Mouse (Mus musculus) thymus, postnatal 14 days (tissue): ENCODE data around the gene Fbln1.
A peak's percentile ranks its signal among the peaks of the same experiment; 100 is the strongest.
"Not testable (repeated sequence)": the region's sequence is repeated elsewhere in the genome, so short reads cannot be mapped to it uniquely, and the experiment has no call there.

ENCODE experiments used
- DNase-seq: peaks from one replicate; pipeline ENCODE4 v3.0.0; 2021

The Fbln1 gene

DNA sequence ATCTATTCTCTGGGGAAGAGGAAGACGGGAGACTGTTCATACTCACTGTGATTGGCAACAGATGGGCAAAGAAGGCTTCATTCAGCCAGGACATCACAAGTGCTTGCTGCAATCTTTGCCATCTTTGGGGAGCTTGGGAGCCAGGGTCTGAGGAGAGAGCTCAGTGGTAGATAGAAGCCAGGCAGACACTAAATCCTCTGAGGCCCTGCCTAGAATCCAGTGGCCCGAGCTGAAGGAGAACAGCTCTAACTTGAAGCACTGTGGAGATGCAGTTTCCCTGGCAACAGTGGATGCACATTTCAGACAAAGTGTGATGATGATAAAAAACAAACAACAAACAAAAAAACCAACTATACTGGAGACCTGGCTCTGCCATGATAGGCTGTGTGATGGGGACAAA is 90.2 kb downstream of the Fbln1 start:
- no peak for DNase-seq

DNA sequence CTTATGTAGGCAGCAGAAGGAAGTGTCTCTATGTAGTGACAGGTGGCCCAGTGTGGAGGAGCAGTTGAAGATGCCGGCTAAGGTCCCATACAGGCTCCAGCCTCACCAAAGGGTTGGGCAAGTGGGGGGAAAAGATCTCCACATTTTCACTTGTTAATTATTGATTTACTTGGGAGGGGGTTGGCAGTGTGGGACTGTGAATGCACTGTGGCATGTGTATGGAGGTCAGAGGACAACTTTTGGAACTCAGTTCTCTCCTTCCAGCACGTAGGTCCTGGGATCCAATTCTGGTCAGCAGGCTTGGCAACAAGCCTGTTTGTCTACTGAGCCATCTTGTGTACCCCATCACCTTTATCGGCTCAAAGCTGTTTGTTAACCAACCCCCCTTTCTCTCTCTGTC is 90.8 kb downstream of the Fbln1 start:
- DNase-seq: no peak

DNA sequence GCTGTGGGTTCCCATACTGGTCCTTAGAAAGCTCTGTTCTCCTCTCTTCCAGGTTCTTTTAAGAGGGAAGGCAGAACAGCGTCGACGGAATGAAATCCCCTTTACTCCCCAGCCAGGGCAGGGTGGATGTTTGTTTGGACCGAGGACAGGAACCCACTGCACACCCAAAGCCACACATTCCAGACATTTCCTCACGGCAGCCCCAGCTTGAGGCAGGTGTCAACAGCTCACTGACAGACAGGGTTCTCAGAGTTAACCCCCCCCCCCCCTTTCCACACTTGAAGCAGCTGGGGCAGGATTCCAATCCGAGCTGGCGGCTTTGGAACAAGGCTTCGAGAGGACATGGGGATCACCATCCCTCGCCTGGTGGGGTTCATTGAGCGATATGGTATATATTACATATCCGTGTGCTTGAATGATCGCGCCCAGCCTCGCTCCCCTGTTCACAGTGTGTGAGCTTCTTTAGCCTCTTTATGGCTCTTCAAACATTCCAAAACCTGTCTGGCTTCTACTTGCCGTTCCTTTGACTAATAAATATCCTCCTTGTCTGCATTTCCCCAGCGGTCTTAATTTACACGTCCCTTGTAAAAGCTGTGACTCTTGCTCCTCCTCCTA is 92.5 kb downstream of the Fbln1 start:
- no peak for DNase-seq

DNA sequence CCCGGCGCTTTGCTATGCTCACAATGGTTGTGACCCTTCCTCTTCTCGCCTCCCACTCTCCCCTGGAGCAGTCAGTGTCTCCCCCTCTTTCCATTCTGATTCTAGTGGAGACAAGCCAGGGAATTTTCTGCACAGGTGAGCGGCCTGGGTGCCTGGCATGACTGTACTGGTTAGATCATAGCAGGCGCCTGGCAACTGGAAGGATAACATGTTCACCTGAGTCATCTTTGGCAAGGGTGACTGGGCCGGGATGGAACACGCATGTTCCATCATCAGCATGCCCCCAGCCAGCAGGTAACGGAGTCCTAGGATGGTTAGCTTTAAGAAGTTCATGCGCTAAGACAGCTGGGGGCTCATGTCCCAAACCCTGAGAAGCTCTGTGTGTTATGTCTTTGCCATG is 93.2 kb downstream of the Fbln1 start:
- no peak for DNase-seq

DNA sequence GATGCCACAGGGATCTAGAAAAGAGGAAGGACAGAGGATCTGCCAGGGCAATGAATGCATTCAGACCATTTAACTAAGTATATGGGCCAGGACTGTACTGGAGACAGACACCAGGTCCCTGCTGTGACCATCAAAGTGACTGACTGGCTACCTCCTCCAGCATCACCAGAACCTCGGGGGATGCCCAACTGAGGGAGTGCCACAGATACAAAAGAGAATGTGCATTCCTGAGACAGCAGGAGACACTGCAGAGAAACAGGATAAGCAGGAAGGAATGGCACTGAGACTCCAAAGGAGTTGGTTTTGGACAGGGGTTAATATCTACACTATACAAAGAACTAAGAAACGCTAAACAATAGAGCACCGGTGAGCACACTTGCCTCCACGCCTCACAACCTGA is 97.5 kb downstream of the Fbln1 start:
- DNase-seq: no peak

DNA sequence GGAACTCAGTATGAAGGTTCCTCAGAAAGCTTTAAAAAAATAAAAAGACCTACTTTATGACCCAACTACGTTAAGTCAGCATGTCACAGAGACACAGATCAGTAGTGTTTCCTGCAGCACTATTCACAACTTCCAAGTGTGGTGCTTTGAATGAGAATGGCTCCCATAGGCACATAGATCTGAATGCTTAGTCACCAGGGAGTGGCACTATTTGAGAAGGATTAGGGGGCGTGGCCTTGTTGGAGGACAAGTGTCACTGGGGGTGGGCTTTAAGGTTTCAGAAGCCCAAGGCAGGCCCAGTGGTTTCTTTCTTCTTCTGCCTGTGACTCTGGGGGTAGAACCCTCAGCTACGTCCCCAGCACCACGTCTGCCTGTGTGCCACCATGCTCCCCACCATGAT is 98.2 kb downstream of the Fbln1 start:
- no peak for DNase-seq

DNA sequence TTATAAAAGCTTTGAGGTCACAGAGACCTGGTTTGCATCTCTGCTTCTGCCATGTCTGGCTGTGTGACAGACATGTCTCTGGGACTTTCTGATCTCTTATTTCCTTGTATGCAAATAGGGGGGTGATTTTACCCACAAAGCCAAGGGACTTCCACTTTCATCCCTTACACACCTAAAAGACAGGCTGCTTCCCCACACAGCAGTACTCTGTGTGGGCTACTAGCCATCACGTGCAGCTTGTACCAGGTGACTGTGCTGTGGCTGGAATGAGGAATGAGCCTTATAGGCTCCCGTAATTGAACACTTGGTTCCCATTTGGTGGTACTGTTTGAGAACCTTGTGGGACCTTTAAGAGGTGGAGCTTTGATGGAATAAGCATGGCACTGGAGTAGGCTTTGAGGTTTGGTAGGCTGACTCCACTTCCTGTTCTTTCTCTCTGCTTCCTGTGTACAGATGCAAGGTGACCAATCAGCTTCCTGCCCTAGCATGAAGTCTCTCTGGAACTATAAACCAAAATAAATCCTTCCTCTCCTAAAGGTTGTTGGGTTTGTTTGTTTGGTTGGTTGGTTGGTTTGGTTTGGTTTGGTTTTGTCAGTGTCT is 101.4 kb downstream of the Fbln1 start:
- DNase-seq: no peak

DNA sequence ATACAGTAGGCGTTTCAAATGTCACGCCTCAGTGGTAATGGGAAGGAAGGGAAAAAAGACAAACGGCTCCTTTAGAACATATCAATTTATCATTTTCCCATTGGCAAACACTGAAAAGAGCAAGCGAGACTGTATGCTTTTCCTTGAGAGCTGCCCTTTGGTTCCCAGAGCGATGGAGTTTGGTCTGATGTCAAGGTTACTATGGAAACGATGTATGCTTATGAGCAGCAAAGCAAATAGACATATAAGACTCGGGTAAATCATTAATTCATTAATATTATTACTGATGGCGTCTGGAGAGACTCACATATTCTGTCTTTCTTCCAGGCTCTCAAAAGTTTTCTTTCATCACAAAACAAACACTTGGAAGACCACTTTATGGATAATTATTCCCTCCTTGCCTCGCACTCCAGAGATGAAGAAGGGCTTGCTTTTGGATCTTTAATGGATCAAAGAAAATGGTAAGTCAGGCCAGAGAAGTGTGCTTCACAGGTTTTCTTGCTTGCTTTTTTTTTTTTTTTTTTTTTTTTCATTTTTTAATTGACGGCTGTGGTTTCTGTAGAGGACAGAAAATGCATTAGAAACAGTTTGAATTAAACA is 105.4 kb downstream of the Fbln1 start:
- no peak for DNase-seq

DNA sequence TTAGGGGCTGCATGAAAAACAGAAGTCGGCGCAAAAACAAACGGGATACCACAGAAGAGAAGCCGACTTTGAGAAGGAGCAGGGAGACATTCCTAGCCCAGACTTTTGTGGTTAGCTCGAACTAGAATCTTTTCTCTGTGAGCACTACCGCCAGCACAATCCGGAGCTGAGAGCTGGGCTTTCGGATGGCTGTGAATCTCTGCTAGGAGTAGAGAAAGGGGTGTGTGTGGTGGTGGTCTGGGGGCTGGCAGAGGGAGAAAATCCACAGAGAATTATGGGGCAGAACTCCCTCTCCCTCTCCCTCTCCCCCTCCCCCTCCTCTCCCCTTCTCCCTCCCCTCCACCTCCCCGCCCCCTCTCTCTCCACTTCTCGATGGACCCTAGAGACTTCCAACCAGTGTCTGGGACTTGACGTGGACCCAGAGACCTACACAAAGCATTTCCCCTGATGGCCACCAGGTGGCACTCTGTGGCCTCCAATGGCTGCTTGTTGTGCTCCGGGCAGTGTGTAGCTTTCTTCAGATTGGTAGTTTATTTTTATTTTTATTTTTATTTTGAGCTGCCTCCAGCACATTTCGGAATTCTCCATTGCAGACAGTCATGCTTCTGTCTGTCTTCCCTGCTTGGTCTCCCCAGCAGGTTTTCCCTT is 109.8 kb downstream of the Fbln1 start:
- DNase-seq: peak; percentile 73

DNA sequence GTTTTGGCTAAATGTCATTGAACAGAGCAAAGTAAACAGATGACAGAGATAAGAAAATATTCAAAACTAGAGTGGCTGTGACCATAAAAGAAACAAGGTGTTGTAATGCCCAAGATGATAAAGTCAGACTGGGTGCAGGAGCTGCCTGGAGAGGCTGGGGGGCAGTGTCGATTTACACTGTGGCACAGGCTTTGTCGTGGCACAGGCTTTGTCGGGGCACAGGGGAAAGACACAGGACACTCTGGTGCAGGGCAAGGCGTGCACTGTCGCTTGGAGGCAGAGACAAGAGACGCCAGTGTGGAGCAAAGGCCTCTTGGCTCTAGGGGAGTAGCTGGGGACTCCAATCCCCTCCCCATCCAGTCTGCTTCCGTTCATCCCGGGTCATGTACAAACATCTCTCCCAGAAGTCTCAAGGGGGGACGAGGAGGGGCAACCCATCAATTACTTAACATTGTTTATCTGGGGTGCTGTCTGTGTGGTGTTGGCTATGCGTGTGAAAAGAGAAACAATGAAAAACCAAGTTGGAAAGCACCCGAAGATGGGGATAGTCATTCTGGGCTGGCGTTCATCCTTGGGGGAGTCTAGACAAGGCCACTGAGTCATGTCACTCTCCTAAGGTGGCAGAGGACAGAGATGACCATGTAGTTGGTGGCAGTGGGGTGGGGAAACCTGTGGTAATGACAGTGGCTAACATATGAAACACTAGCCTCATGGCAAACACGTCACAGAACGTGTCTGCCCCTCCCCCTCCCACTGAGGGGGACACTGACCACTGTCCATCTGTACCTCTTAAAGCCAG is 110.8 kb downstream of the Fbln1 start:
- DNase-seq: no peak

DNA sequence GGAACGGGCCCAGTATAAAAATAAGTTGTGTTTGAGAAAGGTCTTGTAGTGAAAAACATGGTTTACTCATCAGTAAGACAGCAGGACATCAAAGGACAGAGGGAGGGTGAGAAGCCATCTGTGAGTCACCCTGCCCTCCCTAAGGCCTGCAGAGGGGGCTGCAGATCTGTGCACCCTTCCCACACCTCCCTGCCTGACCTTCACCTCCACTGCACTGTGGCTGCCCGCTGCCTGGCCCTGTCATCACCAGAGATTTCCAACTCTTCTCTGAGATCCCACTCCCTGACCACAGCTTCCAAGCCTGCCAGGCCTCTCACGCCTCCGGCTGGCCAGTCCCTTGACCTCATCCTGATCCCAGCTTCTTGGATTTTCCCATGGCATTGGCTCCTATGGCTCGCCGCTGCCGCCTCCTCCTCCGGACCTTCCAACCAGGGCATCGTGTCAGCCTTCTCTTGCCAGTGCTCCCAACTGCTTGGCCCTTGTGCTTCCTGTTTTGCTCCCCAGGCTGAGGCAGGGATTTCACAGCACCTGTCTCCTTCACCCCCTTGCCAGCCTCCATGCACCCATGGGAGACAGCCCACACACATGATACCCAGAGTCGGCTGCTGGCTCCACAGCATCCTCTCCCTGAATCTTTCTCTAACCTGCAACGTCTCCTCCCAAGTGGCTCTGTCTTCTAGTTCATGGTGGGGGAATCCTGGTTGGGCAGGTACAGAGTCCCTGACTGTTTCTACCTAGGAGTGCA is 114.3 kb downstream of the Fbln1 start:
- DNase-seq: no peak

DNA sequence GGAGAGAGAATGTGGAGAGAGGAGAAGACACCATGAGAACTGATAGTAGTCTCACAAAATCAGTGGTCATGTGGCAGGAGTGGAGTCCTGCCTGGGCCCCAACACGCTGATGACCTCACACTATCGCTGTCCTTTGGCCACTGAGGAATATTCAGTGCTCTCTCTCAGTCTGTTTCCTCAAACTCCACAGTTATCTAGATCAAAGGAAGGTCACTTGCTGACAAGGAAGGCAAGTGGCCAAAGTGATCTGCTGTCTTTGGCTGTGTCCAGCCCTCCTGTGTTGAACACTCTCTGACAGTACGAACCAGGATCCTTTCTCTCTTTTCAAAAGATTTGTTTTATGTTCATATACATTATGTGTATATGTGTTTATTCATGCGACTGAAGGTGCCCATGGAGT is 117.5 kb downstream of the Fbln1 start:
- no peak for DNase-seq

DNA sequence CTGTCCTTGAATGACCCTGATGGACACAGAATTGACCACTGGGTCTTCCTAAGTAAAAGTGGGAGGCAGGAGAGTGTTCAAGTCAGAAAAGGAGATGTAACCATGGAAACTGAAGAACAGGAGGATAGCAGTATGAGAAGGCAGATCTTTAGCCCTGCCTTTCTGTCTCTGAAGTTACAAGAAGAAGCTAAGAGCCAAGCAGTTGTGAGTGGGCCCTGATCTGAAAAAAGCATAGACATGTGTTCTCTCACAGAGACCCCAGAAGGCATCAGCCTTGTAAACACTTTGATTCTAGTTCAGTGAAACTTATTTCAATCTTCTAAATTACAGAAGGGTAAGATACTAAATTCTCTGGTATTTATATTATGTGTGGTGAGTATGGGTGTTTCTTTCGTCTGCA is 118.7 kb downstream of the Fbln1 start:
- no peak for DNase-seq

DNA sequence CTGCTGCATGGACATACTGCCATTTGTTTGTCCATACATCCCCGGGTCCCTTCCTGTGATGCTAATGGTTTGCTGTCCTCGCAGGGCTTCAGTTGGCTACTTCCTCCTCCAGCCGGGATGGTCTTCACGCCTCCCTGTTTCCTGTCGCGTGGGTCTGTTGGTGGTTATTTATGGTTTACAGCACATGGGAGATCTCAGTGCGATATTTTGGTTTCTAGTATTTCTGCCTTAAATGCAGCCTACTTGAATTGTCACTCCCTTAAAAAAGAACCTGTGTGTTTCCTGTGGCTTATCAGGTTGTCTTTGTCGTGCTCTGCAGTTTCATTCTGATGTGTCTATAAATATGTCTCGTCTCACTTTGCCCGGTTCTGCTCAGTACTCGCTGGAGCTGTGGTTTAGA is 122.1 kb downstream of the Fbln1 start:
- no peak for DNase-seq

DNA sequence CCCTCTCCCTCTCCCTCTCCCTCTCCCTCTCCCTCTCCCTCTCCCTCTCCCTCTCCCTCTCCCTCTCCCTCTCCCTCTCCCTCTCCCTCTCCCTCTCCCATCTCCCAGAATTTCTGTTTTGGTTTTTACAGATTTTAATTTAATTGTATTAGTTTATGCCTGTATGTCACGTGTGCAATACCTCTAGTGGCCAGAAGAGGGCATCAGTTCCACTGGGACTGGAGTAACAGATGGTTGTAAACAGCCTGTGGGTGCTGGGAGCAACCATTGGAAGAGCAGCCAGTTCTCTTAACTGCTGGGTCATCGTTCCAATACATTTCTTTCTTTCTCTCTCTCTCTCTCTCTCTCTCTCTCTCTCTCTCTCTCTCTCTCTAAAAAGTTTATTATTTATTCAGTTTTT is 122.7 kb downstream of the Fbln1 start:
- DNase-seq: peak; percentile 45

DNA sequence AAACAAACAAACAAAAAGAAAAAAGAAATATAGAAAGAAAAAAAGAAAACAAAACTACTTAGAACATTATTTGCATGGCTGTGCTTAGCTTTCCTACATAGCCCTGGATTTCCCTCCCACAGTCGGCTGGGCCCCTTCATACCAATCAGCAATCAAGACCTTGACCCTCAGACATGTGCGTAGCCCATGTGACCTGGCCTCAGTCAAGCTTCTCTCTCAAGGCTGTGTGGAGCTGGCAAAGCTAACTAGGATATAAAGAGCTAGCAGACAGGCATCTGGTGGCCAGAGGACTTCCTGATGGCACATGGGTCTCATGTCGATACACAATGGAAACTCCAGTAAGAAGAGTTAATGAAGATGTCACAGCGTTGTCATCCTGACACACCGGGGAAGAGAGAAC is 123.3 kb downstream of the Fbln1 start:
- no peak for DNase-seq

DNA sequence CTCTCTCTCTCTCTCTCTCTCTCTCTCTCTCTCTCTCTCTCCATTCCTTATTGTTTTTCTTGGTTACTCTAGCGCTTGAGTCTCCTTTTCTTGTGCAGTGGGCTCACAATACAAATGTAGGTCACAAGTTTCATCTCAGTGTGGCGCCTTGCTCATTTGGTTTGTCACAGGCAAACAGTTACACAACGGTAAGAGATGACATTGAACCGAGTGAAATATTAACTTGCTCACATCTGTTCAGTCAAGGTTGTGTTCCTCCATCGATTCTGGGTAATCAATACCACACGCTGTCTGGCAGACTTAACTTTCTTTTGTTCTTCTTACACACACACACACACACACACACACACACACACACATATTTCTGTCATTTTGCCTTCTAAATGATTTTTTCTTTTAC is 124.3 kb downstream of the Fbln1 start:
- DNase-seq: no peak

DNA sequence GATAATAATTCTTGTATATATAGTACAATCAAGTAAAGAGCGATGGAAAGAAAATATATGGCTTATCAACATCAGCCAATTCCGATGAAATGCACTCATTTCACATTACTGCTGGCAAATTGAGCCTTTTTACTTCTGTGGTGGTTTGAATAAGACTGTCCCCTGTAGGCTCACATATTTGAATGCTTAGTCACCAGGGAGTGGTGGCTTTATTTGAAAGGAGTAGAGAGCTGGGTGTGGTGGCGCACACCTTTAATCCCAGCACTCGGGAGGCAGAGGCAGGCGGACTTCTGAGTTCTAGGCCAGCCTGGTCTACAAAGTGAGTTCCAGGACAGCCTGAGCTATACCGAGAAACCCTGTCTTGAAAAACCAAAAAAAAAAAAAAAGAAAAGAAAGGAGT is 127.8 kb downstream of the Fbln1 start:
- DNase-seq: not testable (repeated sequence)

DNA sequence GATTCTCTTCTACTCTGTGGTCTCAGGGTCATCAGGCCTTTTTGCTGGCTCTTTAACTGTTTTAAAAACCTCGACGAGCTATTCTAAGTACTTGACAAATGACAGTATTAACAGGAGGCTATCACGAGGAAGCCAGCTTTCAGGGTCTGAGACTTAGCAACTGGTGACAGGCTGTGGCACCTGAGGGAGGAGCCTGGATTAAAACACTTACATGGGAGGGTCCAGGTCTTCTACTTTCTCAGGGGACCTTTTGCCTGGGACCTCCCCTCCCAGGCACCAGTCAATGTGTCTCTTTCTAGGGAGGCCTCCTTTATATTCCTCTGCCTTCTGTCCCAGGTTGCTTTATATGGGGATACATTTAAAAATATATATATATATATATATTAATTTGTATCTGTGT is 128.5 kb downstream of the Fbln1 start:
- DNase-seq: no peak

DNA sequence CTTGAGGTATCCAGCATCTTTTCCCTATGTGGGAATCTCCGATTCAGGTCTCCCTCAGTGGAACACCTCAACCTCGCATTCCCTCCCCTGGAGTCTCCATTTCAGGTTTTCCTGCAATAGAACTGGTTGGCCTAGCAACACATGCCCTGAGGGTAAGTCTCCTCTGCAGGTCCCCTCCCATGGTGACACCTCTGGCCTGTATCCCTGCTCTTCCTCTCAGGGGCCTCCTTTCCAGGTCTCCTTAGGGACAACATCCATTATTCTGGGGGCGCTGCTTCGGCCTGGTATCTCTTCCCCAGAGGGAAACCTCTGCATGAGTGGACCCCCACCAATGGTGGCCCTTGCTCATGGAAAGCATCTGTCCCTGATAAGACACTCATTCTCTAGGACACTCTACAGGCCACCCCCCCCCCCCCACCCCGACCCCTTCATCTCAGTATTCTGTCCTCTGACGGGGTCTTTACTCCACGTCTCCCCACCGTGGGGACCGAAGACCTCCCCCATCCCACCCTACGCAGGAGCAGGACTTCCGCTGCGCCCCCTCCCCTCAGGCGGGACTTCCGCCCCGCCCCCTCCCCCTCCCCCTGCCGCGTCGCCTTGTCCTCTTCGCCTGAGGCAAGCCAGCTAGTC is 130.0 kb downstream of the Fbln1 start, which contains the start of gene Atxn10:
Atxn10 (plus strand) TSS at position 575 of the 630 bp plus-strand sequence.
- no peak for DNase-seq
